Mouse (Mus musculus): ENCODE data around the gene Steap1. TPM values are rescaled to one million over a fixed set of nuclear protein-coding genes. Genes with fewer than 3 reads are reported as not detected.

Steap1 gene
- 90.3 TPM for polyA plus RNA-seq (2012; fragmentation: generic; extraction: Trizol)

DNA sequence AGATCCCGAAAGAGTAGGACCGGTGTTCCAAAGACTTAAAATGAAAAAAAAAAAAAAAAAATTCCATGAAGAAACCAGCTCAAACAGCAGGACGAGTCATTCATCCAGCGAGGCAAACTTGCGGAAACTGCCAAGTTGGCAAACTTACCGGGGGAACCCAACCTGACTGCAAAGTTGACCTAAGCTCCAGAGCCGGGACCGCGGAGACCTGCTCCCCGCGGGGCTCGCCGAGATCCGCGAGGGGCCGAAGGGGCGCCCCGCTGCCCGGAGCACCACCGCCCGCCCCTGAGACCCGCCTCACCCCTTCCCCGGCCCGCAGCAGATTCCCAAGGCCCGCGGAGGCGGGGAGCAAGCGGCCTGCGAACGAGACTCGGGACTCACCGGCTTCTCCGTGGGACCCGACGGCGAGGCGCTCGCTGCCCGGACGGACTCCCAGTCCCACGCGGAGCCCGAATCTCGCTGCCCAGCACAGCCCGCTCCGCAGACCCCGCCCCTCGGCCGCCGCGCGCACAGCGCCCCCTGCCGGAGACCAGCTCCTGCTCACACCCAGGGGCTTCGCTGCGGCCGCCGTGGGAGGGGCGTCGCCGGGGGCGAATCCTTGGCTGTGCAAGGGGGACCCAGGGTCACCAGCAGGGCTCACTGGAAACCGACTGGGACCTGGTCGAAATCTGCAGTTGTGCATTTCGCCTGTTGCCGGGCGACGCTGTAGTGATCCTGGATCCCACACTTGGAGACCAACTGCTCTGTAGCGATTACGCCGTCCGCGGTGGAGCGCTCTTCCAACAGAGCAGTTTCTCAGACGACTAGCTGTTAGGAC lies at the start of gene Steap1:
Steap1 (minus strand) TSS at position 461 of the 817 bp plus-strand sequence.
- peaks cover 18% of the 10 kb centered on the region for H3K79me2 ChIP-seq (ENCODE audit: control insufficient read depth, insufficient read depth)
- no peak for TF ChIP-seq TCF12 (IDR thresholded peaks at IDR 0.05; ENCODE audit: insufficient read depth, poor library complexity, severe bottlenecking)
- TF ChIP-seq REST (IDR thresholded peaks at IDR 0.05; ENCODE audit: insufficient read depth, insufficient read length), result no peak
- TF ChIP-seq E2F4 (IDR thresholded peaks at IDR 0.05; ENCODE audit: insufficient read depth), result no peak
- no peak for TF ChIP-seq USF1 (IDR thresholded peaks at IDR 0.05; ENCODE audit: low read depth)
- TF ChIP-seq TCF3 (IDR thresholded peaks at IDR 0.05; ENCODE audit: insufficient read length, low read depth), result no peak
- peak; percentile 92 for TF ChIP-seq POLR2A (IDR thresholded peaks at IDR 0.05; ENCODE audit: insufficient read length, low read depth)
- no peak for TF ChIP-seq CEBPB (IDR thresholded peaks at IDR 0.05; ENCODE audit: insufficient read depth, poor library complexity, severe bottlenecking)
- no peak for TF ChIP-seq SRF (IDR thresholded peaks at IDR 0.05; ENCODE audit: control insufficient read depth, insufficient read length, low read depth)
- TF ChIP-seq MYOG (IDR thresholded peaks at IDR 0.05; ENCODE audit: control insufficient read depth in 1 of 3, insufficient read depth in 1 of 3, insufficient read length in 2 of 3, low read depth in 2 of 3), result peak in 1 of 3 experiments; percentile 16
- peak in 1 of 3 experiments; percentile 52 for TF ChIP-seq MYOD1 (IDR thresholded peaks at IDR 0.05; ENCODE audit: control insufficient read depth in 1 of 3, insufficient read length in 2 of 3, low read depth in 2 of 3)
- peak; percentile 89 for TF ChIP-seq POLR2AphosphoS2 (IDR thresholded peaks at IDR 0.05; ENCODE audit: insufficient read length, low read depth)
- peak within 1 kb of the TSS; percentile 74 for H3K4me3 ChIP-seq
- H3K36me3 ChIP-seq (ENCODE audit: control insufficient read depth, insufficient read depth), result no peaks in the 10 kb centered on the region
- peak within 1 kb of the TSS; percentile 99 for H3K4me2 ChIP-seq (ENCODE audit: low read depth)
- H3K27me3 ChIP-seq (ENCODE audit: control insufficient read depth, insufficient read depth, insufficient read length), result no peaks in the 10 kb centered on the region
- H3ac ChIP-seq (ENCODE audit: control insufficient read depth, insufficient read length), result peak within 1 kb of the TSS; percentile 24

DNA sequence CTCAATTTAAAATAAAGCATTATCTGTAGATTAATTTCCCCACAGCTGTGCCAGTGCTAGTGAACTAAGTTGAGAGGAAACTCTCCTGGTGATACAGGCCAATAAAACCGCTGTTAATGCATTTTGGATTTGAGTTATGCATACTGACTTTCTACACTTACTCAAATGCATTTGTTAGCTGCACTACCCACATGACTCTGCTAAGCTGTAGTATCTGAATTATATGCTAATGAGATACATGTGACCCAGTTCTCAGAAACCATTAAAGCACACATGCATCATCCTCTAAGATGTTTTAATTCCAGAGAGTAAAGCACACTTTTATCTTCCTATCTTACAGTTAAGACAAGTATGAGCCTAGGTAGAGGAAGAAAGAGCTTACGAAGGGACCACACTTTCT lies 38.0 kb upstream of the Steap1 start:
- no peaks in the 10 kb centered on the region for H3K79me2 ChIP-seq (ENCODE audit: control insufficient read depth, insufficient read depth)
- TF ChIP-seq TCF3 (IDR thresholded peaks at IDR 0.05; ENCODE audit: insufficient read length, low read depth), result no peak
- TF ChIP-seq MYOD1 (IDR thresholded peaks at IDR 0.05; ENCODE audit: control insufficient read depth in 1 of 3, insufficient read length in 2 of 3, low read depth in 2 of 3), result no peak
- TF ChIP-seq CEBPB (IDR thresholded peaks at IDR 0.05; ENCODE audit: insufficient read depth, poor library complexity, severe bottlenecking), result no peak
- TF ChIP-seq MYOG (IDR thresholded peaks at IDR 0.05; ENCODE audit: control insufficient read depth in 1 of 3, insufficient read depth in 1 of 3, insufficient read length in 2 of 3, low read depth in 2 of 3), result no peak
- TF ChIP-seq TCF12 (IDR thresholded peaks at IDR 0.05; ENCODE audit: insufficient read depth, poor library complexity, severe bottlenecking), result no peak
- TF ChIP-seq POLR2AphosphoS2 (IDR thresholded peaks at IDR 0.05; ENCODE audit: insufficient read length, low read depth), result no peak
- TF ChIP-seq SRF (IDR thresholded peaks at IDR 0.05; ENCODE audit: control insufficient read depth, insufficient read length, low read depth), result no peak
- TF ChIP-seq E2F4 (IDR thresholded peaks at IDR 0.05; ENCODE audit: insufficient read depth), result no peak
- no peak for TF ChIP-seq USF1 (IDR thresholded peaks at IDR 0.05; ENCODE audit: low read depth)
- no peak for TF ChIP-seq REST (IDR thresholded peaks at IDR 0.05; ENCODE audit: insufficient read depth, insufficient read length)
- TF ChIP-seq MAX (IDR thresholded peaks at IDR 0.05; ENCODE audit: low read depth), result no peak
- TF ChIP-seq POLR2A (IDR thresholded peaks at IDR 0.05; ENCODE audit: insufficient read length, low read depth), result no peak
- no peaks in the 10 kb centered on the region for H3K27me3 ChIP-seq (ENCODE audit: control insufficient read depth, insufficient read depth, insufficient read length)
- no peak overlapping the region for H3ac ChIP-seq (ENCODE audit: control insufficient read depth, insufficient read length)
- no peak overlapping the region for H3K4me2 ChIP-seq (ENCODE audit: low read depth)
- no peaks in the 10 kb centered on the region for H3K36me3 ChIP-seq (ENCODE audit: control insufficient read depth, insufficient read depth)
- no peak overlapping the region for H3K4me3 ChIP-seq

DNA sequence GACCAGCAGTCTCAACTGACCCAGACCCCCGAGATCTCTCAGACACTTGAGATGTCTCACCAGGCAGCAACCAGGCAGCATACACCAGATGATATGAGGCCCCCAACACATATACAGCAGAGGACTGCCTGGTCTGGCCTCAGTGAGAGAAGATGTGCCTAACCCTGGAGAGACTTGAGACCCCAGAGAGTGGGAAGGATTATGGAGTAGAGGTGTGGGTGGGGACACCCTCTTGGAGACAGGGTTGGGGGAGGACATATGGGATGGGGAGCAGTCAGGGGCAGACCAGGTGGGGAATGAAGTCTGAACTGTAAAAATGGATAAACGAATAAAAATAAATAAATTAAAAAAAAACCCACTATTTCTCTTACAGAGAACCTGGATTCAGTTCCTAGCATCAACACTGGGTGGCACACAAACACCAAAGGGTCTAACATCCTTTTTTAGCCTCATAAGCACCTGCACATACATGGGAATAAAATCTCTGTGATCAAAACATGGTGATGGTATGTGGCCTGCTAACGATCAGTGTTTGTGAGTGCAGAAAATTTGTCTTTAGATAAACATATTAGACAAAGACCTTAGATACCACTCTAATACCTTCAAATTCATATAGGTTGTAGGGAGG lies 7.4 kb upstream of the Steap1 start:
- H3K4me3 ChIP-seq, result no peak overlapping the region
- H3K4me2 ChIP-seq (ENCODE audit: low read depth), result no peak overlapping the region
- H3K27me3 ChIP-seq (ENCODE audit: control insufficient read depth, insufficient read depth, insufficient read length), result peaks cover 11% of the 10 kb centered on the region
- no peaks in the 10 kb centered on the region for H3K36me3 ChIP-seq (ENCODE audit: control insufficient read depth, insufficient read depth)
- H3K79me2 ChIP-seq (ENCODE audit: control insufficient read depth, insufficient read depth), result no peaks in the 10 kb centered on the region
- no peak overlapping the region for H3ac ChIP-seq (ENCODE audit: control insufficient read depth, insufficient read length)
- TF ChIP-seq E2F4 (IDR thresholded peaks at IDR 0.05; ENCODE audit: insufficient read depth) (no peak), REST (IDR thresholded peaks at IDR 0.05; ENCODE audit: insufficient read depth, insufficient read length) (no peak), USF1 (IDR thresholded peaks at IDR 0.05; ENCODE audit: low read depth) (no peak), CEBPB (IDR thresholded peaks at IDR 0.05; ENCODE audit: insufficient read depth, poor library complexity, severe bottlenecking) (no peak), TCF12 (IDR thresholded peaks at IDR 0.05; ENCODE audit: insufficient read depth, poor library complexity, severe bottlenecking) (no peak), MYOG (IDR thresholded peaks at IDR 0.05; ENCODE audit: control insufficient read depth in 1 of 3, insufficient read depth in 1 of 3, insufficient read length in 2 of 3, low read depth in 2 of 3) (no peak), SRF (IDR thresholded peaks at IDR 0.05; ENCODE audit: control insufficient read depth, insufficient read length, low read depth) (no peak), MYOD1 (IDR thresholded peaks at IDR 0.05; ENCODE audit: control insufficient read depth in 1 of 3, insufficient read length in 2 of 3, low read depth in 2 of 3) (no peak), POLR2A (IDR thresholded peaks at IDR 0.05; ENCODE audit: insufficient read length, low read depth) (no peak), POLR2AphosphoS2 (IDR thresholded peaks at IDR 0.05; ENCODE audit: insufficient read length, low read depth) (no peak), MAX (IDR thresholded peaks at IDR 0.05; ENCODE audit: low read depth) (no peak), TCF3 (IDR thresholded peaks at IDR 0.05; ENCODE audit: insufficient read length, low read depth) (no peak)

DNA sequence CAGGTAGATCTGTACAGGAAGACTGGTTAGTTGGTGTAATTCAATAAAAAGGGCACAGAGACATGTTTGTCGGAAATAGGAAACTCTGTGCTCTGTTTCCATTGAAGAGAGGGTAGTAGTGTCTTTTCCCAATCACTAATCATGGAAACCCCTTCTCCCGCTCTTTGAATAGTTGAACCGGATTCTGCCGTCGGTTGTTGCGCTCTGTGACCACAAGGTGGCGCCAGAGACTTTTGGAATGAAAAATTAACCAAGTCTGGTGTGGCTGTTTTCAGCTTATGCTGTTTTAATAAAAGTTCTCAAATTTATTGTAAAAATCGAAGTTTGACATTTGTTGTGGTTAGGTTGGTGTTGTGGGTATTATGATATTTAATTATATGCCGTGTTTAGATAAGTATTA lies 5.9 kb upstream of the Steap1 start:
- Histone ChIP-seq H3K79me2 (ENCODE audit: control insufficient read depth, insufficient read depth) (no peaks in the 10 kb centered on the region), H3K36me3 (ENCODE audit: control insufficient read depth, insufficient read depth) (no peaks in the 10 kb centered on the region), H3K27me3 (ENCODE audit: control insufficient read depth, insufficient read depth, insufficient read length) (peaks cover 11% of the 10 kb centered on the region), H3K4me3 (no peak overlapping the region), H3ac (ENCODE audit: control insufficient read depth, insufficient read length) (no peak overlapping the region), H3K4me2 (ENCODE audit: low read depth) (no peak overlapping the region)
- TF ChIP-seq REST (IDR thresholded peaks at IDR 0.05; ENCODE audit: insufficient read depth, insufficient read length), result no peak
- TF ChIP-seq E2F4 (IDR thresholded peaks at IDR 0.05; ENCODE audit: insufficient read depth), result no peak
- no peak for TF ChIP-seq SRF (IDR thresholded peaks at IDR 0.05; ENCODE audit: control insufficient read depth, insufficient read length, low read depth)
- no peak for TF ChIP-seq TCF12 (IDR thresholded peaks at IDR 0.05; ENCODE audit: insufficient read depth, poor library complexity, severe bottlenecking)
- no peak for TF ChIP-seq TCF3 (IDR thresholded peaks at IDR 0.05; ENCODE audit: insufficient read length, low read depth)
- no peak for TF ChIP-seq CEBPB (IDR thresholded peaks at IDR 0.05; ENCODE audit: insufficient read depth, poor library complexity, severe bottlenecking)
- no peak for TF ChIP-seq MYOG (IDR thresholded peaks at IDR 0.05; ENCODE audit: control insufficient read depth in 1 of 3, insufficient read depth in 1 of 3, insufficient read length in 2 of 3, low read depth in 2 of 3)
- no peak for TF ChIP-seq POLR2A (IDR thresholded peaks at IDR 0.05; ENCODE audit: insufficient read length, low read depth)
- no peak for TF ChIP-seq POLR2AphosphoS2 (IDR thresholded peaks at IDR 0.05; ENCODE audit: insufficient read length, low read depth)
- TF ChIP-seq MAX (IDR thresholded peaks at IDR 0.05; ENCODE audit: low read depth), result no peak
- no peak for TF ChIP-seq USF1 (IDR thresholded peaks at IDR 0.05; ENCODE audit: low read depth)
- no peak for TF ChIP-seq MYOD1 (IDR thresholded peaks at IDR 0.05; ENCODE audit: control insufficient read depth in 1 of 3, insufficient read length in 2 of 3, low read depth in 2 of 3)
